Mouse (Mus musculus): ENCODE data around the gene Prkar1a.

- TF ChIP-seq POLR2A (IDR thresholded peaks at IDR 0.05; ENCODE audit: extremely low read depth, insufficient read depth, low read length) (no peak), CTCF (IDR thresholded peaks at IDR 0.05; ENCODE audit: extremely low read depth, insufficient read depth, low read length) (no peak)
These were observed 23.9 kb downstream of the Prkar1a start for GRCm38 (mm10) chr11:109672881-109673739.
